Mouse (Mus musculus) kidney, adult 2 months (tissue): Measurements from ENCODE around the gene Rsph1. TPM values are rescaled to one million over a fixed set of nuclear protein-coding genes. Genes with fewer than 3 reads are reported as not detected.

Experiments
- DNase-seq: peaks from one replicate; pipeline ENCODE4 v3.0.0; 2021
- H3K27ac ChIP-seq: fragments of 200-500 bp; 2 replicates; pipeline ENCODE4 v1.5.1; 2012; ENCODE audit warnings: low read depth, low read length, control low read depth, inconsistent platforms; ENCODE audit not compliant: insufficient read depth
- H3K27me3 ChIP-seq: fragments of 200-500 bp; replicated peaks from 2 replicates; pipeline ENCODE4 v1.6.1; 2012; ENCODE audit warnings: mild to moderate bottlenecking, moderate library complexity, low read length, inconsistent platforms; ENCODE audit not compliant: control insufficient read depth, insufficient read depth
- H3K36me3 ChIP-seq: fragments of 200-500 bp; 2 replicates; pipeline ENCODE4 v1.6.1; 2012; ENCODE audit warnings: mild to moderate bottlenecking, moderate library complexity, low read length, inconsistent platforms; ENCODE audit not compliant: control insufficient read depth, insufficient read depth
- H3K4me1 ChIP-seq: fragments of 200-500 bp; 2 replicates; pipeline ENCODE4 v1.6.1; 2011; ENCODE audit warnings: low read length; ENCODE audit not compliant: control insufficient read depth, insufficient read depth
- H3K4me3 ChIP-seq: fragments of 200-500 bp; 2 replicates; pipeline ENCODE4 v1.5.1; 2011; ENCODE audit warnings: mild to moderate bottlenecking, low read depth, low read length, control low read depth; ENCODE audit not compliant: insufficient read depth
- CTCF ChIP-seq: fragments of 200-500 bp; conservative IDR thresholded peaks from 2 replicates; pipeline ENCODE4 v1.5.1; 2011; ENCODE audit warnings: low read depth, mild to moderate bottlenecking, control low read depth, low read length, moderate library complexity, mixed read lengths; ENCODE audit not compliant: insufficient read depth, insufficient read length
- POLR2A ChIP-seq: fragments of 200-500 bp; IDR thresholded peaks from one replicate; pipeline ENCODE4 v1.6.1; 2011; ENCODE audit warnings: low read depth, low read length, control low read depth
- WGBS: fragments of 180-500 bp; shearing (Covaris S2); methylation state at CpG from one replicate; pipeline ENCODE4 v1.1.7; 2018; 5-methylcytosine and 5-hydroxymethylcytosine counted together
- polyA plus RNA-seq: library from polyadenylated mRNA; depleted of rRNA; stranded (reverse); fragments of >200 nt; gene quantifications from 2 replicates; pipeline ENCODE4 v1.2.3, GENCODE M21; 2012

The Rsph1 gene
- polyA plus RNA-seq, 1 experiment, result 1.1 TPM

DNA sequence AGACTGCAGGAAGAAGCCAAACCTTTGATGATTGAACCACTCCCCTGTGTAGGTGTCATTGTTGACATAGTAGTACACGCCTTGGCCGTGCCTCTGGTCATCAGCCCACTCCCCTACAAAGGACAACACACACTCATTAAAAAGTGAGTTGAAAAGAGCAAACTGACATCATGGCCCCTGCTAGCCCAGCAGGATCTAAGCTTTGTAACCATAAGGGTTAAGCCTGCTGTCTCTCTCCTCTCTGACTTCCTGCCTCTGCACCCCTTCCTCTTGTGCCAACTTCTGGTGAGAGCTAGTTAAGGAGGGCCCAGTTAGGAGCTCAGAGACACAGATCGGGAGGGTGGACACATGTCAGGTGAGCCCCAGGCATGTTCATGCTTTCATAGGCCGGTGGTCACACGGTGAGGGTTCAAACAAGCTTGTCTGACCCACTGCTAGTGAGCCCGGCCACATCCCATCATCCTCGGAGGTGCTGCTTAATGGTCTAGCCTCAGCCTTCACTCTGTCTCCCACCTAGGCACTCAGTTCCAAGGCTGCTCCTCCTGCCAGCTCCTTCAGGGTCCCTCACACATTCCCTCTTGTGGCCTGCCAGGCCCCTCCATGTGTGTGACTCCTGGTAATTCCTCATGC lies 10.7 kb downstream of the Rsph1 start:
- no peak overlapping the region for H3K4me3 ChIP-seq
- H3K27me3 ChIP-seq, result no peaks in the 10 kb centered on the region
- no peak overlapping the region for H3K27ac ChIP-seq
- no peaks in the 10 kb centered on the region for H3K4me1 ChIP-seq
- H3K36me3 ChIP-seq, result no peaks in the 10 kb centered on the region
- WGBS, result 80% methylated on average over 7 of the region's 7 CpGs
- DNase-seq, result no peak
- no peak for TF ChIP-seq POLR2A
- TF ChIP-seq CTCF, result no peak

DNA sequence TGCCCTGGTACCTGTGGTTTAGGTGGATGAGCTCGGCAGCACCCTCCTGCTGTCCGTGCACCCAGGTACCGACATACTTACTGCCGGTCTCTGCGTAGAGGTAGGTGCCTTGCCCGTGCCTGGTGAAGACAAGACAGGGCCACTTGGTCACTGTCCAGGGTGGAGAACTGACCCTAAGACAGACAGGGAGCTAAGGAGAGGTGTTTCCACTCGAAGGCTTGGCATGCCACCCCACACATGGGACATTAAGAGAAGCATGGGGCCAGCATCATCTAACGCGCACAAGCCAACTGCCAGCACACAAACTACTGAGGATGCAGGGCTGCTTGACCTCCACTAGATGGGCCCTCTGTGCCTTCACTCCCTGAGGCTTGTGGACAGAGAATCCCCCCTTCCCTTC lies 11.4 kb downstream of the Rsph1 start:
- Histone ChIP-seq H3K27ac (no peak overlapping the region), H3K27me3 (no peaks in the 10 kb centered on the region), H3K4me3 (no peak overlapping the region), H3K36me3 (no peaks in the 10 kb centered on the region), H3K4me1 (peaks cover 2% of the 10 kb centered on the region; the same call in 1 of the 2 replicates)
- TF ChIP-seq CTCF (no peak), POLR2A (no peak)
- WGBS, result 93% methylated on average over 9 of the region's 9 CpGs
- no peak for DNase-seq

GRCm38 (mm10) chr17:31265171-31265572 lies 12.0 kb downstream of the Rsph1 start:
- DNase-seq, result no peak
- Histone ChIP-seq H3K27me3 (no peaks in the 10 kb centered on the region), H3K4me1 (peaks cover 5% of the 10 kb centered on the region; the same call in 1 of the 2 replicates), H3K4me3 (no peak overlapping the region), H3K36me3 (no peaks in the 10 kb centered on the region), H3K27ac (no peak overlapping the region)
- no peak for TF ChIP-seq POLR2A
- no peak for TF ChIP-seq CTCF
- WGBS, result 35% methylated on average over 3 of the region's 3 CpGs

DNA sequence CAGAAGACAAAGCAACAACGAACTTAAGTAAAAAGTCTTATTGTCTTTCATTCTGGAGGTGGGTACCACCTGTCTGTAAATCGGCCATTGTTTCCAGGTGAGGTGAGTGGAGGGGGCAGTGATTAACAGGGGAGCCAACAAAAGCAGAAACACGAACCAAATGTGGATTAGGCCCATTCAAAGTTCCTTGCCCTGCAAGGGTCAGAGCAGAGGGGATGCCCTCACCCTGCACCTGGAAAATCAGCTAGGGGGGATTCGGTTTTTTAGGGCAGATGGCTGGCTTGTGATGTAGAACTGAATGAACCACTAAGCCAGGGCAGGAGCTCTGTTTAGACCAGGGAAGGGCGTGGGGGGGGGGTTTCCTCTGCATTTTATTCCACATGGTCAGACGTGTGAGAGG lies 12.8 kb downstream of the Rsph1 start:
- H3K27ac ChIP-seq, result no peak overlapping the region
- H3K4me1 ChIP-seq, result peaks cover 5% of the 10 kb centered on the region; the same call in 1 of the 2 replicates
- no peak overlapping the region for H3K4me3 ChIP-seq
- WGBS, result 75% methylated on average over 6 of the region's 6 CpGs
- TF ChIP-seq CTCF (no peak), POLR2A (no peak)
- H3K36me3 ChIP-seq, result no peaks in the 10 kb centered on the region
- no peak for DNase-seq
- no peaks in the 10 kb centered on the region for H3K27me3 ChIP-seq

DNA sequence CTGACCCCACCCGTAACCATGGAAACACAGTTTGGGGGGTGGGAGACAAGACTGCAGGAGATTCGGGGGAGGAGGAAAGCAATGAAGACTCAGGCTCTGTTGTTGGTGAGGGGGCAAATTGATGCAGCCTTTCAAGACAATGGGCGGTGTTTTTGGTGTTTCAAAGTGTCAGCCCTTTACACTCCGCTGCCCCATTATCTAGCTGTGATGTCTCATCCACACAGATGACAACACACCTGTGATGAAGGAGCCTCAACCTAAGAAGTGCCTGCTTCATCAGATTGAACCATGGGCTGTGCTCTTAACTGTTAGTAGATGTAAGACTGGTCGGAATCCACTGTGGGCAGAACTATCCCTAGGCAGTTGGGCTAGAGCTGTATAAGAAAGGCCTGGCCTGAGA lies 13.4 kb downstream of the Rsph1 start:
- TF ChIP-seq POLR2A, result no peak
- no peak for TF ChIP-seq CTCF
- H3K27me3 ChIP-seq, result no peaks in the 10 kb centered on the region
- no peak overlapping the region for H3K27ac ChIP-seq
- H3K4me1 ChIP-seq, result peaks cover 5% of the 10 kb centered on the region; the same call in 1 of the 2 replicates
- no peak overlapping the region for H3K4me3 ChIP-seq
- no peak for DNase-seq
- no peaks in the 10 kb centered on the region for H3K36me3 ChIP-seq
- 95% methylated on average over 5 of the region's 5 CpGs for WGBS

DNA sequence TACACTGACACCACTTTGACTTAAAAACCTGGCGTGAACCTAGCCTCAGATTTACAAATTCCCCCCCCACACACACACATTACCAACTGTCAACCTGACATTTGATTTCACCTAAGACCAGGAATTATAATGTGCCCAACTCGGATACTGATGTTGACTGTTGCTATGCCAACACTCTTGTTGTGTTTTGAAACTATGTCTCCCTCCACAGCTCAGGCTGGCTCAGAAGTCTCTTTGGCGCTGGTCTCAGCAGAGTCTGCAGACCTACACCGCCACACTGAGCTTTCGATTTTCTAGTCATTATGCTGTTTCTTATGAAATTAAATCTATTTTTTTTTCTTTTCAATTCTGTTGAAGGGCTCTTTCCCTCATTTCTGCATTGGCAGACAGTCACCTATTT lies 14.5 kb downstream of the Rsph1 start:
- WGBS, result 65% methylated on average over 5 of the region's 5 CpGs
- Histone ChIP-seq H3K36me3 (no peaks in the 10 kb centered on the region), H3K27ac (no peak overlapping the region), H3K4me3 (no peak overlapping the region), H3K27me3 (no peaks in the 10 kb centered on the region), H3K4me1 (peaks cover 5% of the 10 kb centered on the region; the same call in 1 of the 2 replicates)
- no peak for TF ChIP-seq POLR2A
- TF ChIP-seq CTCF, result no peak
- no peak for DNase-seq

DNA sequence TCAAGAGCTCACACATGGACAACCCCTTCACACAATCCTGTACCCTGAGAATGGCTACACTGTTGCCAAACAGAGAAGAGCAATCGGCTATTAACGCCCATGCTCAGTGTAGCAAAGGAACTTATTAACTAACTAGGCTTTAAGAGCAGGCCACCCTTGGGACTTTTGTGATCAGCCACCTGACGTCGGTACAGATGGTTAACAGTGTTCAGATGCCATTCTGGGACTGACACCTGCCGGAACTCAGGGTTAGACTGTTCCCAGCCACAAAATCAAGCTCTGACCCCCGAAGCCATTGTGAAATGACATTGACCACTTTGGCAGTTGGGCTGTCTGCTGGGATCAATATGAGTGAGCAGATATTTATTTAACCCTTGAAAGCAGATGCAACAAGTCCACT lies 15.8 kb downstream of the Rsph1 start:
- 49% methylated on average over 6 of the region's 6 CpGs for WGBS
- no peaks in the 10 kb centered on the region for H3K27me3 ChIP-seq
- peaks cover 5% of the 10 kb centered on the region; the same call in 1 of the 2 replicates for H3K4me1 ChIP-seq
- H3K27ac ChIP-seq, result no peak overlapping the region
- peak; percentile 73 for DNase-seq
- H3K36me3 ChIP-seq, result no peaks in the 10 kb centered on the region
- no peak for TF ChIP-seq POLR2A
- TF ChIP-seq CTCF, result no peak
- no peak overlapping the region for H3K4me3 ChIP-seq
